Mouse (Mus musculus) adrenal gland, adult 8-10 months (tissue): ENCODE results near the gene Tnxb. TPM values are rescaled to one million over a fixed set of nuclear protein-coding genes. Genes with fewer than 3 reads are reported as not detected.
A peak's percentile ranks its signal among the peaks of the same experiment; 100 is the strongest.

ENCODE experiments used
- DNase-seq: peaks from one replicate; pipeline ENCODE4 v3.0.0; 2022
- total RNA-seq, 4 experiments: library from RNA; stranded (reverse); gene quantifications; 2 replicates each; pipeline ENCODE4 v1.2.4; 2022

The Tnxb gene
- total RNA-seq, 4 experiments from 2014 or later: 27.6 to 54.1 (median 41.4) TPM

GRCm38 (mm10) chr17:34660259-34660820 is 10.0 kb upstream of the Tnxb start:
- DNase-seq: no peak

- no peak for DNase-seq
Observed at GRCm38 (mm10) chr17:34661121-34661591, 9.2 kb upstream of the Tnxb start.

GRCm38 (mm10) chr17:34662468-34662867 is 7.9 kb upstream of the Tnxb start:
- no peak for DNase-seq

- DNase-seq: no peak
Observed at GRCm38 (mm10) chr17:34662978-34663377, 7.4 kb upstream of the Tnxb start.

- no peak for DNase-seq
Observed at GRCm38 (mm10) chr17:34663558-34663957, 6.8 kb upstream of the Tnxb start.

- DNase-seq: no peak
Observed at GRCm38 (mm10) chr17:34664472-34664871, 5.9 kb upstream of the Tnxb start.

- no peak for DNase-seq
Observed at GRCm38 (mm10) chr17:34671151-34672066, 1.1 kb downstream of the Tnxb start.

- no peak for DNase-seq
Observed at GRCm38 (mm10) chr17:34672246-34672792, 2.0 kb downstream of the Tnxb start.

- DNase-seq: no peak
Observed at GRCm38 (mm10) chr17:34673139-34673538, 2.8 kb downstream of the Tnxb start.

- DNase-seq: no peak
Observed at GRCm38 (mm10) chr17:34674524-34675204, 4.3 kb downstream of the Tnxb start.

GRCm38 (mm10) chr17:34675205-34676092 is 5.1 kb downstream of the Tnxb start:
- no peak for DNase-seq

GRCm38 (mm10) chr17:34676093-34676460 is 5.7 kb downstream of the Tnxb start:
- DNase-seq: no peak

GRCm38 (mm10) chr17:34676671-34677070 is 6.3 kb downstream of the Tnxb start:
- no peak for DNase-seq

- DNase-seq: no peak
Observed at GRCm38 (mm10) chr17:34680191-34680590, 9.9 kb downstream of the Tnxb start.

- DNase-seq: no peak
Observed at GRCm38 (mm10) chr17:34680621-34681020, 10.3 kb downstream of the Tnxb start.

GRCm38 (mm10) chr17:34681132-34681571 is 10.8 kb downstream of the Tnxb start:
- peak; percentile 61 for DNase-seq

GRCm38 (mm10) chr17:34681881-34682536 is 11.7 kb downstream of the Tnxb start:
- no peak for DNase-seq

- no peak for DNase-seq
Observed at GRCm38 (mm10) chr17:34683179-34683578, 12.8 kb downstream of the Tnxb start.

- DNase-seq: no peak
Observed at GRCm38 (mm10) chr17:34683686-34684220, 13.4 kb downstream of the Tnxb start.

- no peak for DNase-seq
Observed at GRCm38 (mm10) chr17:34684253-34684893, 14.0 kb downstream of the Tnxb start.
